Mouse (Mus musculus) thymus, postnatal 25 days (tissue): ENCODE measurements around the gene Magi2.

Source experiments
- DNase-seq: peaks from one replicate; pipeline ENCODE4 v3.0.0; 2022

Magi2 gene

DNA sequence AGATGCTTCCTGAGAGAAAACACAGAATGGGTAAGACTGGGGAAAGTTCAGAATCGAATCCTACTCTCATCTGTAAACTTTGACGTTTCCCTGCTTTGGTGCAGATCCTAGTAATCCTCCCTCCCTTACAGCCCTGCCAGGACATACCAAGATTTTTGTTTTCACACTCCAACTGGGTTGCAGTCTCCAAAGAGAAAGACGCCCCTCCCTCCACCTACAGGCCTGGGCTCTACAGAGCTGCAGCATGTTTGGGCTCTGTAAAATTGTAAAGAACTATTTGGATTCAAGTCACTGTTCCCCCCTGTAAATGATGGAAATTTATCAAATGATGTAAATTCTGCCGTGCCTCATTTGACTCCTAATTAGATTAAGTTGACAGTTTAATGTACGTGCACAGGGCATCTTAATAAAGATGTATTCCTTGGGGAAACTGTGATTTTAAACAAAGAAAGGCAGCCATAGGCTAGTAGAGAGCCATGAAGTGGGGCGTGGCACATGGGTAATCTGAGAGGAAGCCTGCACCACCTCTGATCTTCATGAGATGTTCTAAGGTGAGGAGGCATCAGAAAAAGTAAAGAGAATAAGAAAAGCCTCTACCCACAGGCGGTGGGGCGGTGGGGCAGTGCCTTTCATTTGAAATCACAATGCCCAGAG is 1310.7 kb downstream of the Magi2 start:
- DNase-seq: no peak

DNA sequence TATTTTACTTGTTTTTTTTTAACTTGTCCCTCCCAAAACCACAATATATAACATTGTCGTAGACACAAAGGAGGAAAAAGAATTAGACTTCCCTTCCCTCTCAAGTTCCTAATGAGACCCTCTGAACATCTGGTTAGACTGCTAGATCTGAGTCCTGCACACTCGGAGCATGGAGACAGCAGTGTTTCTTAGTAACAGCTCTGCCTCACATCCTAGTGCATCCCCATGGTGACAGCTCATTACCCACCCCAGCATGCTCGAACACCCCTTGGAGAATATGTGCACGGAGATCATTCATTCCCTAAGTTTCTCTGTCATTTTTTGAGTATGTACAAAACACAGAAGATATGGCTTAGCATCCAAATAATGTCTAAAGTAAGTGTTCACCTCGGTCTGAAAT is 1317.5 kb downstream of the Magi2 start:
- no peak for DNase-seq

DNA sequence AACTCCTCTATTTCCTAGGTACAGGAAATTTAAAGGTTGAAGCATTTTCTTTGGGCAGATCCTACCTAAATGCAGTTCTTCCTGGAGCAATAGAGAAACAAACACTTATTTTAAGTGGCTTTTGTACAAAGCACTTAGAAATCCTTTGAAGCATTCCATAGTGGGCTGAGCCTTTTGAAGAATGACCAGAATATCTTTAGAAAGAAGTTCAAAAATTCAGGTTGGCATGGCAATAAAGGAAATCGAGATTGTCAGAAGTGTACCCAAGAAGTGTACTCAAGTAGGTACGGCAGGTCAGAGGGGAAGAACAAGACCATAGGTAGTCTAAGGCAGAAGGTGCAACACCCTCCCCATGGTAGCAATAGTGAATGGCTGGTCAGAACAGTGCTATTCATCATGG is 1332.5 kb downstream of the Magi2 start:
- no peak for DNase-seq

DNA sequence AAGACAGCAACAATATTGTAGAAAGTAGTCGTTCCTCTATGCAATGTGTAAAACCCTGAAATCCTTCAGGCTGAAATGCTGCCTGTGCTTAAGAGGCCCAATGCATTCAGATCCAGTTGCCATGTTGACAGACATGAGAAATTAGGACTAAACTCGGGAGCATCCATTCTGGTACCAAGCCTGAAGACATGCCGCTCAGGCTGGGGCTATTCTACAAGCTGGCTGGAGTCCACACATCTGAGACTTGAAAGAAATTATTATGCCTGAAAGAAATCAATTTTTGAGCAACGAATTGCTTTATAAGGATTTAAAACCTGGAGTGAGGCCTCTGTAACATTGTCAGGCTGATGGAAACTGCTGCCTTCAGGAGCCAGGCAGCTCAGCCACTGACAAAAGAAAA is 1333.0 kb downstream of the Magi2 start:
- no peak for DNase-seq

DNA sequence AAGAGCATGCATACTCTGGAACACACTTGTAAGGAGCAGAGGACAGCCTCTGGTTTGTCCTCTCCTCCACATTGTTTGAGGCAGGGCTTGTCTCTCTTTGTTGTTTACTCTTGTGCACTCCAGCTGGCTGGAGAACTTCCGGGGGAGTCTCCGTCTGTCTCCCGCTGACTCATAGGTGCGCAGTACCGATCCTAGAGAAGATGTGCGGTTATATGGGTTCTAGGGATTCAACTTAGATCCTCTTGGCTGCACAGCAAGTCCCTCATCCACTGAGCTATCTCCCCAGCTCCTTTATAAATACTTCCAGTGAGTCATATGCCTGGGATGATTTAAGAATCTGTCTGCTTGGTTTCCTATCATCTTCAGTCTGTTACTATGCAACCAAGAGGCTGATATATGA is 1341.6 kb downstream of the Magi2 start:
- DNase-seq: no peak

DNA sequence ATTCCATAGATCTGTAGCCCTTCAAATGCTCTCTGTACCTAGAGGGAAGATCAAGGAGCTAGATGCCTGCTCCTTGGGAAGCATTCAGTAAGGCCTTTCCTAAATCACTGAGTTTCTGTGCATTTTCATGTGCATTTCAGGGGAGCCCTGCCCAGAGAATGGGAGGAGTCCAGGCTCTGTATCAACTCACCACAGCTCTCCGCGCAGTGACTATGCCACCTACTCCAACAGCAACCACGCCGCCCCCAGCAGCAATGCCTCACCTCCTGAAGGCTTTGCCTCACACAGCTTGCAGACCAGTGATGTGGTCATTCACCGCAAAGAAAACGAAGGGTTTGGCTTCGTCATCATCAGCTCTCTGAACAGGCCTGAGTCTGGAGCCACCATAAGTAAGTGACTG is 1342.1 kb downstream of the Magi2 start:
- DNase-seq: no peak

DNA sequence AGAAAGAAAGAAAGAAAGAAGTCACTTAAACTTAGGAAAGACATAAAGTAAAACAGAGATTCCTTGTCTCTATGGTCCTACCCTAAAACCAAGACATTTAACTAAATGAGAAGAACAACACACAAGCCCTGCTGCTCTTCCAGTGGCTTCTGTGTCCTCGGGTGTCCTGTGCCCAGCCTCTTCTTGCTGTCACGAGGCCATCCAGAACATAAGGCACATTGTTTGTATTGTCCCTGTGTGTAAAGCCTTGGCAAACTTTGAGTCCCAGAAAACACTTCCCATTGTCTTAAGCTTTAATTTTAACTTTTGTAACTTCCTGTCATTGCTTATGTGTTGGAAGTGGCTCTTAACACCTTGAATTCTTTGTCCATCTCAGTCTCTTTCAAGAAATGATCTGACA is 1348.0 kb downstream of the Magi2 start:
- no peak for DNase-seq

DNA sequence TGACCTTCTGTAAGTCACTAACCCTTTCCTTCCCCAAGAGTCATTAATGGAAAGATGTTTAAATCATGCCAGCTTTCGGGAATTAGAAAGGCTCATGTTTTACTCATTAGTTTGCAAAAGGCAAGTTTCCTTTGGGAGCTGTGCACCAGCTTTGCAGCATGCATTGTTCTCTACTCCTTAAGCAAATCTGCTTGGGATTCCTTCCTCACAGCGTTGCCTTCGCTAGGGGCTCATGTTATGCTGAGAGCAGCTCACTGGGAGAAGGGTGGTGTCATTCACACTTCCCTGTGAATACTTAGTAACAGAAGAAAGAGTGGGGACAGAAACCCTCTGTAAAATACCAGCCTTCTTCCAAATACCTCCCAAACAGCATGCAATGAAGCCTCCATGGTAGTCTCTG is 1349.0 kb downstream of the Magi2 start:
- DNase-seq: no peak

DNA sequence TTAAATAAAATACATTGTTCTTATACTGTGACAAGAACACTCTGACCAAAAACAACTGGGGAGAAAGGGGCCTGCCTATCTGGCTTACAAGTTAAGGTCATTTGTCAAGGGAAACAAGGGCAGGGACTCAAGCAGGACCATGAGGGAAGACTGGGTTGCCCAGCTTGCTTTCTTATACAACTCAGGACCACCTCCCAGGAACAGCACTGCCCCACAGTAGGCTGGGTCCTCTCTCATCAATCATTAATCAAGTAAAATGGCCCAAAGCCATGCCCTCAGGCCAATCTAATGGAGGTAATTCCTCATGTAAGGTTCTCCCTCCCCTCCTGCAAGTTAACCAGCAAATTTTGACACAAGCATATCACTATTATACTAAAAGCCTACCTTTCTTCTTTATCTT is 1349.4 kb downstream of the Magi2 start:
- no peak for DNase-seq

DNA sequence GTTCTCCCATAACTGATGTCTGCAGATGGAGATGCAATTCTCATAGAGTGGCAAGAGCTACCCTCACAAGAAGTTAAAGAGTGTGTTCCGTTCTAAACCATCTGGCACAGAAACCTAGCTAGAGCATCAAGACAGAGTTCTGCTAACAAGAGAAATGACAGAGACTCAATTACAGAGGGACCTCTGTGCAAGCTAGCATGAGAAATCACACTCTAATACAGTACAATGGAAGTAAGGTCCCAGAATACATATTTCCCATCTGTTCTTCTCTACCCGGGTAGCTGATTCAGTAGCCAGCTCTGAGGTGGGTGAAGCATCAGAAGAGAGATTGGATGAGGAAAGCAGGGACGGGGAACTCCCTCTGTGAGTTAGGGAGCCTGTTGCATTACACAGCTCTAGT is 1351.8 kb downstream of the Magi2 start:
- DNase-seq: no peak

DNA sequence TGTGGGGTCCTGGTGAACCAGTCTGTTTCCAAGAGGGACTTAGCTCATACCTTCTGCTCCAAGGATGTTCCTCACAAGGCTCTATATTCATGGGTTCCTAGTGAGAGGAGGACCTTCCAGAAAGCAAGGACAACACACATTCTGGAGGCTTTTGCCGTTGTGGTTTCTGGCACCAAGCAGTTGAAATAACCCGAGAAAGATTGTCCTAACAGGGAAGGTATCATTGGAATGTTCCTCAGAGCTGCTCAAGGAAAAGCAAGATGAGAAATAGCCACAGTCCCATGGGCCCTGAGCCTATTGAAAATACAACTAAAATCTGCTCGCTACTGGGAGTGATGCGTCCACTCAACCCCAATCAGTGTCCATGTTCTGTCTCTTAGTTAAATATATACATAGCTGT is 1353.8 kb downstream of the Magi2 start:
- no peak for DNase-seq

DNA sequence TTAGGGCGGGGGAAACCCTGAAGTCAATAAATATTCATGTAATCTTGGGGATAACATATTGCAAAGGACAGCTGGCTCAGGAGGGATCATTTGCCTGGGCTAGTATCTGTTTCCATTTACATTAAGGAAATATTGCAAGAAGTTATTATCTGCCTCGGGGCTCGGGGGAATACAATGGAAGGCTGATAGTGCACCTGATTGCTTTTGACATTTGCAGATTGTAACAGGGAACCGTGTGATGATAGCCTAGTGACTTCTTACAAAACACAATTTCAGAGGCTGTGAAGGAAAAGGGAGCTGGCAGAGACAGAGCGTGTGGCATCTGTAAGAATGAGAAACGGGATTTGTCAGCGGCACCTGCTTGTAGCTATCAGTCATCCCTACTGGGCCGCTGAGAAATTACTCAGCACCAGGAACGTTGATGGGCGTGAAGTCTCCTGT is 1356.2 kb downstream of the Magi2 start:
- DNase-seq: no peak

DNA sequence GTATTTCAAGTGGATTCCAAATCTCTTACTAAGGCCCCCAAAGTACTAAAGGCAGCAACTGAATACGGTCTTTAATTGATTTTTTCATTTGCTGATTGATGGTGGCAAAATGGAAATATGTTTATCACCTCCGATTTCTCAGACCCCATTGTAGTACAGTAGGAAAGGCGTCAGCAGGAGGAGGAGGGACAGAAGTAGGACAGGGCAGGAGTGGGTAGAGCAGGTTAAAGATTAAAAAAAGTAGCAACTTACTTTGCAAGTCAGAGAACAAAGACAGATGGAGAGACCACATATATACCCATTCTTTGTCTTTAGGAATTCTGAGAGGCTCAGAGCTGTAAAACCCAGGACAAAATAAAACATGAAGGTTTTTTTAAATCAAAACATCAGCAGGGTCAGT is 1356.8 kb downstream of the Magi2 start:
- no peak for DNase-seq

DNA sequence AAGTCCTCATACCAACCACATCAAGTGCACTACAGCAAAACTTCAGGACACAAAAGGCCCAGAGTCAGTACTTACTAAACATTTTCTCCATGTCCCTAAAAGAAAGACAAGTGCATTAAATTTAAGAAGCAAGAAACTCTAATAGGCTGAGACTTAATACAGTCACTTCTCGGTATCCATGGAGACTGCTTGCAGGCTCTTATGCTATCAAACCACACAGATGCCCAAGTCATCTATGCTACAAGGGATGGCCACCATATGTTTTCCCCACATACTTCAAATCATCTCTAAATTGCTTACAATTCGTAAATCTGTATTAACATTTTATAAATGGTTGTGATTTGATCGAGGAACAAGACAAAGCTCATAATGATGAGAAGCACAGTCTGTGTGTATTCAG is 1357.9 kb downstream of the Magi2 start:
- no peak for DNase-seq

DNA sequence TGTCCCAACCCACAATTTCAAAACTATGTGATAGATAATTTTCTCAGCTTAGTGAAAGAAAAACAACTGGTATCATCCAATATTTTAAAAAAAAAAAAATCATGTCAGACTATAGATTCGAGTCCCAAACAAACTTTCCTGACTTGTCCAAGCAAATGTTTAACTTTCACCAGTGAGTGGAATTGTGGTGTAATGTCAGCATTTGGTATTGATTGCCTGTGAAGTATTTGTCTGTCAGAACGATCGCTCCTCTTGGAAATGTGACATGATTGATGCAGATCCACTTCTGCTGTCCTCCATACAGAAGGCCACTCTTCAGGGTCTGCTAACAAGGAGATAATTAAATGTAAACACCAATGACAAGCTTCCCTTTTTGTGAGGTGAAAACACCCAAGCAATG is 1362.9 kb downstream of the Magi2 start:
- no peak for DNase-seq

DNA sequence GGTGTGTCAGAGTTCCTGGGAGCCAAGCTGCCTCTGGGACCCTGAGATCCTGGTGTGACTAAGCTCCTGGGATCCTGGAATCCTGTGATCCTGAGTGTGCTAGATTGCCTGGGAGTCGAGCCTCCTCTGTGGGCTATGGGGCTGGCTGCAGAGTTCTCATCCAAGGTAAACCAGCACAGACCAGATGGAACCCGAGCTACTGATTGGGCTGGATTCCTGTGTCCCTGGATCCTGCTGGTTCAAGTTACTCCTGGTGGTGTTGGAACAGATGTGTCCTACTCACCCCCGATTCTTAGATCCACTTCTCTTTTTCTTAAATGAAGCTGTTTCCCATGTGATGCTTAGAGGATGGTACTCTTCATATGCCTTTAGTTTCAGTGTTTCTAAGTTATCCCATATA is 1371.4 kb downstream of the Magi2 start:
- no peak for DNase-seq

DNA sequence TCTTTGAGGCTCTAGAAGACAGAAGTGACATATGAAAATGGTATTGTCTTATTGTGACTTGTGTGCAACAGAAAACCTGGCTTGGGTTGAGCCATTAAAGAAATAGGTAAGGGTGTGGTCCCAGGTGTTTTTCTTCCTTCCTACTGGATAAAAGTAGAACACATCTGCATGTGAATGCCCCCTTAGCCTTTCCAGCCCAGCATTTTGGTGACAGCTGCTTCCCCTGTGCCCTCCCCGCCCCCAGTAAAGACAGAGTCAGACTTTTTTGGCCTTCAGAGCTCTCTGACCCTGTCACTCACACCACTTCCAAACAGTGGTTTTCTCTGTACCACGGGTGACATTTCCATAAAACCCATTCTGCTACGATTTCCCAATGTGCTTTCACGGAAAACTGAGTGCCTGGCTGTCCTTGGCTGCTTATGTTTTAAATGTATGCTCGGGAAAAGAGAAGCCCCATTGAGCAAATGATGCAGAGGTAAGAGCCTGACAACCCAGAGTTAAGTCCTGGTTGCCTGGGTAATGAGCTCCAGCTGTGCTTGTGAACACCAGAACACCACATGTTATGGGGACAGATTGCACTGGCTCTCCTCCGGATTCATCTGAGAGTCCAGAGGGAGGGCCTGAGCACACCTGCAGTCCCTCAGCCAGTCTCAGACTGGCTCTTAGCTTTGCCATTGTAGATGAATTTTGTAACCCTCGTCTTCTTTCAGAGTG is 1377.1 kb downstream of the Magi2 start:
- no peak for DNase-seq

DNA sequence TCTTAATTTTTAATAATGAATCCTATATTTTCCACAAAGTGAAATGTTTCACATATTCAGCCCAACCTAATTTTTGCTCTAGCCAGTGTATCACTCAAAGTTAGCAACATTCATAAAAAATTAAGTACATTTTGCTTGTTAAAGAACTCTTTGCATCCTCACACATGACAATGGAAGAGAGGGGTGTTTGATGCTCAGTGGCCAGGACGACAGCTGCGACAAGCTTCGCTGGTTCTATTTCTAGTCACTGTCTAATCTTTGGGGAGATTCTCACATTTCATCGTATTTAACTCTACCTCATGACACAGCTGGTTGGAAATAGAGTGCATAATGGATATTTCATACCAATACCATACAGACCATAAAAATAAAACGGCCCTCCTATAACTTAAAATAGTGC is 1379.7 kb downstream of the Magi2 start:
- DNase-seq: no peak

DNA sequence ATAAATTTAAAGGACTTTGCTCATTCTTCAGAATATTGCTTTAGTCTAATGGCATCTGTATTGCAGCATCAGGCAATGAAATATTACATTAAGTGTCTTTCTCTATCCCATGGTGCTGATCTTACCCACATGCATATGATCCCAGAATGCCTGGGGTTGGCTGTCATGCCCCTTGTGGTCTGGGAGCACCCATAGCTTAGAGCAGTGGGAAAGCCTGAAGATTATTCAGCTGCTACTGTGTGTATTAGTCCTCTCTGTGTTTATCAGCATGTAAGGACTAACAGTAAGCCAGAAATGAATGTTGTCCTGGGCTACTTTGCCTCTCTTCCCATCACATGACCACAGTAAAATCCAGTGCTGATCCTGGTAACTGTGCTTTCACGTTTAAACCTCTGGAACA is 1380.7 kb downstream of the Magi2 start:
- no peak for DNase-seq

DNA sequence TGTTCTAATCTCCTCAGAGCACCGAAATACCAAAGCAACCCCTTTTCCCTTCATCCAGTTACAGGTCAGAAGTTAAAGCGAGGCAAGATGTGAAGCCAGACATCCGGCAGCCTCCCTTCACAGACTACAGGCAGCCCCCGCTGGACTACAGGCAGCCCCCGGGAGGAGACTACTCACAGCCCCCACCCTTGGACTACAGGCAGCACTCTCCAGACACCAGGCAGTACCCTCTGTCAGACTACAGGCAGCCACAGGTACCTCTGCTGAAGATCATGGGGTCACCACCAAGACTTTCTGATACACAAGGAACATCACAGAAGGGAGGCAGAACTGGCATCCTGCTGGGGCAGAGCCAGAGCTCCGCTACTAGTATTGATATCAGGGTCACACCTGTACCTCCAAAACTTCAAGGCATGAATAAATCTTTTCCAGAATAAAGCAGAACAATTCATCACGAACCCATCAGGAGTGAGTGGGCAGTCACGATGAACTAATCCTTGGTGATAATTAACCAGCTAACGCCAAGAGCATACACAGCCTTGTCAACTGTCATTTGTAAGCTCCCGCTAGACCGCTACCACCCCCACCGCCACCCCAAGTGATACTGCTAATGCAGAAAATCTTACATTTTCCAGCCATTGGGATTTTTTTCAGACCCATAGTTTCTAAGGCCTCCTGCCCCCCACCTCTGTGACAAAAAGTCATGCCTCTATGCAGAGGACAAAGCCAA is 1382.5 kb downstream of the Magi2 start:
- DNase-seq: no peak

DNA sequence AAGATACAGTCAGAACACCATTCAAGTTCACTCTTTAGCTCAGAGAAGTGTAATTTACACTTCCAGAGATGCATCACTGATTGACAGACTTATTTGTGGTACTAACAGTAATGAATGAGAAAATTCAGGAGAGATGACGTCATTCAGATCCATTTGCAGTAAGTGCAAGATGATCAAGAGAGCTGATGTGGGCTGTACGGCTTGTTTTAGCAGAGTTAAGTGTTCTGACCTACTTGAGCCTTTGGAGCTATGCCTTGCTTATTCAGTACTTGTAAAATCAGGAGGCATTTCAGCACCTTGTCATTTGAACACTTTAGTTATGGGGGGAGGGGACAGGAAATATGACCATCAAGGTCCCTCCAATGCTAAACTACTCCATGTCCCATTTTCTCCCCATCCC is 1383.8 kb downstream of the Magi2 start:
- no peak for DNase-seq

DNA sequence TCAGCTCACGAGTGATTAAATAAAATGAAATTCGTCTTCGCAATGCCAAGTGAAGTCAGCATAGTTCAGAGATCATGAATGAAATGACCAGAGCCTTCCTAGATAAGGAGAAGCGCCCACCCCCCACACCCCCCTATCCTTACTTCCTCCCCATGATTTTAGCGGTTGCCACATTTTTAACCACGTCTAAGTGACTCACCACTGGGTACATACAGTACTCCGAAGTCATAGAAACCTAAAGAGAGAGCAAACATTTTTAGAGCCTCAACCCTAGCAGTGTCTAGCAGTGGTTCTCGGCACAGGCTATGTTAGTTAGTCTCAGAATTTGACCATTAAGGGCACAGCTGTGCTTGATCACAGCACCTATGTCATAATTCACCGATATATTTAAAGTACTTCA is 1385.8 kb downstream of the Magi2 start:
- no peak for DNase-seq

DNA sequence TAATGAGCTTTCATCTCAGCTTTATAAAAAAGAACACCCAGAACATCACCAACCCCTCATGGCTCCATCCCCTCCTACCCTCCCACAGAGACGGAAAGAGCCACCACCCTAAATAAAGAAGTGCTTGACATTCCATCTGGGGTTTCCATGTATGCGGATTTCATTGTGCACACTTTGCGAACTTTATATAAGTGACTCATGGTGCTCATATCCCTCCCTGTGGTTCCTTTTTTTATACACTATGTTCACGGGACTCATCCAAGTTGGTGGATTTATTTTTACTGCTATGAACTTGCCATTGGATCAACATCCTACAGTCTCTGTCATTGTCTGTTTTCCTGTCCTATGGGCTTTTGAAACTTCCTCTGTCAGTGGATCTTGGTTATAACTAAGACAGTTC is 1388.1 kb downstream of the Magi2 start:
- DNase-seq: no peak
